9 mouse cellular contexts compared by ENCODE assay signal in genomic region chr12:25703023-25703400, GRCm38 (mm10).
DNase-seq lines count a peak whose midpoint lies in the region; ATAC-seq lines count a peak whose summit lies in the region.
"Had no signal": no experiment of that assay in that cellular context is flagged by ENCODE, and none has a peak within 500 bp of the region (broad histone marks: within the 10 kb centered on the region; RNA-seq: fewer than 3 reads in every experiment).

No protein-coding gene starts in this region.

- peak overlapping the region; percentile 13 for H3K4me2 ChIP-seq in lung, embryonic 16.5 days (ENCODE audit: low read depth, low read length)
- peak overlapping the region; percentile 47 for H3K4me2 ChIP-seq in forebrain, embryonic 14.5 days (ENCODE audit: low read length)
- H3K4me2 ChIP-seq in stomach, embryonic 14.5 days (replicated peaks; ENCODE audit: low read depth, low read length) = peak overlapping the region; percentile 29

- H3K27me3 ChIP-seq in lung, embryonic 16.5 days (ENCODE audit: control insufficient read depth, insufficient read depth, low read depth, low read length) = no peaks in the 10 kb centered on the region
- H3K27me3 ChIP-seq in forebrain, embryonic 14.5 days (replicated peaks; ENCODE audit: control insufficient read depth, insufficient read depth, low read length) = no peaks in the 10 kb centered on the region
- H3K27me3 ChIP-seq in limb, embryonic 10.5 days (ENCODE audit: low read depth, poor library complexity, severe bottlenecking) = no peaks in the 10 kb centered on the region
- no peaks in the 10 kb centered on the region for H3K27me3 ChIP-seq in stomach, embryonic 14.5 days (ENCODE audit: control insufficient read depth, insufficient read depth, low read length)

- ATAC-seq in lung, embryonic 16.5 days (ENCODE audit: low read depth) = no peak
- ATAC-seq in forebrain, embryonic 14.5 days = peak; percentile 62
- ATAC-seq in stomach, embryonic 14.5 days (ENCODE audit: insufficient number of reproducible peaks, insufficient read depth, low FRiP score, low read depth) = no peak

- no peak overlapping the region for H3K4me3 ChIP-seq in lung, embryonic 16.5 days (ENCODE audit: low read length)
- peak overlapping the region; percentile 10; the same call in 1 of the 2 replicates for H3K4me3 ChIP-seq in forebrain, embryonic 14.5 days (ENCODE audit: low read depth, low read length)
- peak overlapping the region; percentile 37 for H3K4me3 ChIP-seq in limb, embryonic 10.5 days
- H3K4me3 ChIP-seq in stomach, embryonic 14.5 days (ENCODE audit: low read depth, low read length) = no peak overlapping the region
- H3K4me3 ChIP-seq: left cerebral cortex, adult 2 months; megakaryocyte, embryonic 14.5 days had no signal

- H3K4me1 ChIP-seq in lung, embryonic 16.5 days (replicated peaks; ENCODE audit: control insufficient read depth, insufficient read depth, low read length) = no peaks in the 10 kb centered on the region
- peaks cover 6% of the 10 kb centered on the region; the same call in 1 of the 2 replicates for H3K4me1 ChIP-seq in forebrain, embryonic 14.5 days (ENCODE audit: control insufficient read depth, insufficient read depth, low read length)
- peaks cover 11% of the 10 kb centered on the region for H3K4me1 ChIP-seq in limb, embryonic 10.5 days
- no peaks in the 10 kb centered on the region for H3K4me1 ChIP-seq in stomach, embryonic 14.5 days (ENCODE audit: control insufficient read depth, insufficient read depth, low read length)

- peak overlapping the region; percentile 1; the same call in 1 of the 2 replicates for H3K9ac ChIP-seq in lung, embryonic 16.5 days (ENCODE audit: low read length)
- peak overlapping the region; percentile 37; the same call in 1 of the 2 replicates for H3K9ac ChIP-seq in forebrain, embryonic 14.5 days (ENCODE audit: low read length)
- no peak overlapping the region for H3K9ac ChIP-seq in stomach, embryonic 14.5 days (replicated peaks; ENCODE audit: low read depth, low read length)

- 20% methylated on average over 6 of the region's 6 CpGs for WGBS in lung, embryonic 16.5 days
- WGBS in forebrain, embryonic 14.5 days = 4% methylated on average over 6 of the region's 6 CpGs
- WGBS in limb, embryonic 10.5 days = 26% methylated on average over 6 of the region's 6 CpGs
- 24% methylated on average over 6 of the region's 6 CpGs for WGBS in stomach, embryonic 14.5 days

- no peaks in the 10 kb centered on the region for H3K36me3 ChIP-seq in lung, embryonic 16.5 days (ENCODE audit: control insufficient read depth, insufficient read depth, low read length)
- no peaks in the 10 kb centered on the region for H3K36me3 ChIP-seq in forebrain, embryonic 14.5 days (ENCODE audit: control insufficient read depth, insufficient read depth, low read length)
- H3K36me3 ChIP-seq in limb, embryonic 10.5 days = no peaks in the 10 kb centered on the region
- no peaks in the 10 kb centered on the region for H3K36me3 ChIP-seq in stomach, embryonic 14.5 days (ENCODE audit: control insufficient read depth, insufficient read depth, low read length)

- DNase-seq in lung, postnatal 14 days = no peak
- no peak for DNase-seq in forebrain, embryonic 14.5 days (ENCODE audit: low spot score)
- DNase-seq in limb, embryonic 10.5 days (ENCODE audit: low spot score) = no peak
- no peak for DNase-seq in natural killer cell, adult 2 months (ENCODE audit: low spot score in 2 of 2)
- no peak for DNase-seq in layer of hippocampus, adult 9-11 months

- no peak overlapping the region for H3K27ac ChIP-seq in lung, embryonic 16.5 days (ENCODE audit: low read length)
- H3K27ac ChIP-seq in forebrain, embryonic 14.5 days (ENCODE audit: low read depth, low read length) = no peak overlapping the region
- H3K27ac ChIP-seq in limb, embryonic 10.5 days = peak overlapping the region; percentile 61; the same call in 1 of the 2 replicates
- H3K27ac ChIP-seq in stomach, embryonic 14.5 days (ENCODE audit: low read length) = no peak overlapping the region
- H3K27ac ChIP-seq: left cerebral cortex, adult 2 months had no signal

- no peaks in the 10 kb centered on the region for H3K9me3 ChIP-seq in lung, embryonic 16.5 days (ENCODE audit: control insufficient read depth, low read length)
- no peaks in the 10 kb centered on the region for H3K9me3 ChIP-seq in forebrain, embryonic 14.5 days (replicated peaks; ENCODE audit: control insufficient read depth, low read length)
- H3K9me3 ChIP-seq in limb, embryonic 10.5 days (replicated peaks) = no peaks in the 10 kb centered on the region
- H3K9me3 ChIP-seq in stomach, embryonic 14.5 days (ENCODE audit: control insufficient read depth, low read depth, low read length) = no peaks in the 10 kb centered on the region

Comparison
In these comparisons a context has a peak if more than half of its experiments do, and no peak if none do; other contexts are left out.
1. H3K4me3 ChIP-seq: peak in forebrain, embryonic 14.5 days (single experiment) and limb, embryonic 10.5 days (single experiment); none in lung, embryonic 16.5 days (single experiment) and stomach, embryonic 14.5 days (single experiment).
2. Peak in every context shown above with its lines, with median percentiles within 50 percentile points of each other: H3K4me2 ChIP-seq.